Mouse (Mus musculus) regulatory T cell (primary cell): ENCODE measurements around the gene Ccdc9b.

Experiments used
- in situ Hi-C: fragments of 300-600 bp; cut with MboI, MseI; formaldehyde crosslinking; loops from one replicate; pipeline ENCODE4 v1.15.1; 2025; ENCODE audit warnings: high pct_unique_total_duplicates

The Ccdc9b gene

GRCm38 (mm10) chr2:118778418-118778817, 16.0 kb upstream of the Ccdc9b start:
- in situ Hi-C loops = no loop called here

DNA sequence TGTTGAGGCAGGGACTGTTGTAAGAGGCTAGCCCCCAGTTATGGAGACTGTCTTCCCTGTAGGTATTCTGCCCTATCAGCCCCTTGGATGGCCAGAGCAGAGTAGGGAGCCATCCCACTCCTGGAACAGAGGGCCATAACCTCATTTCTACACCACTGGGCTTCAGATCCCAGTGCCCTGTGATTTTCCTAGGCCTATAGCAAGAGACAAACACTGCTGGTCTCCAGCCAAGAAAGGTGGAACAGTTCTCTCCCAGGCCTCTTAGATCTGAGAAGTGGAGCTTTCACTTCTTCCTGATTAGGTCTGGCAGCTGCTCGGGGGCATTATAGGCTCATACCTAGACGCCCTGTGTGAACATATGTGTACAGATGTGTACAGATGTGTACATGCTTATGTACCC, 13.8 kb upstream of the Ccdc9b start:
- in situ Hi-C loops = no loop called here

GRCm38 (mm10) chr2:118775846-118776245, 13.4 kb upstream of the Ccdc9b start:
- in situ Hi-C loops = no loop called here

GRCm38 (mm10) chr2:118775396-118775795, 12.9 kb upstream of the Ccdc9b start:
- in situ Hi-C loops = no loop called here

DNA sequence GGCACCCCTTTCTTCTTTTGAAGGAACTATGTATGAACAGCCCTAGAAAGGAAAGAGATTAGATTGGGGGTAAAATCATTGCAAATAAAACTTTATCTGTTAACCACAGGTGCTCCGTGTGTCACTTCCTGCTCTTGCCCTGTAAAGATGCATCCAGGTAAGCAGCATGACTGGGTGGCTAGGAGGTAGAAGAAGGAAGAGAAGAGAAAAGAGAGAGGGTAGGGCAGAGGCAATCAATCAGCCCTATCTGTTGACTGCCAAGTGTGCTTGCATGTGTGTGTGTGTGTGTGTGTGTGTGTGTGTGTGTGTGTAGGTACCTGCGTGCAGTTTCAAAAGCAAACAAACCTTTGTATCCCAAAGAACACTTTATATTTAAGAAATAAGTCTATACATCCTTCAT, 12.1 kb upstream of the Ccdc9b start:
- in situ Hi-C loops = loop anchor here (25.0 kb wide), 1 partner anchor 113 kb away; no protein-coding TSS in a partner anchor

- in situ Hi-C loops = loop anchor here (25.0 kb wide), 1 partner anchor 115 kb away; no protein-coding TSS in a partner anchor
Measured at GRCm38 (mm10) chr2:118772158-118772874, 9.9 kb upstream of the Ccdc9b start, which contains the start of gene Phgr1. Gene Phgr1 (plus strand): TSS chr2:118772769.

GRCm38 (mm10) chr2:118766041-118767033, 3.9 kb upstream of the Ccdc9b start:
- in situ Hi-C loops = loop anchor here (10.0 to 25.0 kb wide), 2 partner anchors 121 to 942 kb away; no protein-coding TSS in a partner anchor

DNA sequence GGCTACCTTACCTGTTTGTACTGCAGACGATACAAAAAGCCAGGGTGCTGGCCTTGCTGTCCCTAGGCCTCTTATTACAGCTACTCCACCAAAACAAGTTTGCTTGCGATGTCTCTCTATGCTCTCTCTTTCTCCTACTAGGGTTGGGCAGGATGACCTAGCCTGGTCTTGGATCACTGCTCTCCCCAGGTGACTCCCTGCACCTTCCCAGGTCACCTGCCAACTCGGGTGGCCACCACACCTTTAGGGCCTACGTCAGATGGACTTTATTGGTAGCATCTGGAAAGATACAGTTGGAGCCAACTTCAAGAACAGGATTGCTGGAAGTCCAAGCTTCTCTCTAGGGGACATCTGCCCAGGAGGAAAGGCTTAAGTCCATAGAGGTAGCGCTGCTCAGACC, 2.4 kb upstream of the Ccdc9b start:
- in situ Hi-C loops = loop anchor here (10.0 to 25.0 kb wide), 2 partner anchors 122 to 940 kb away; no protein-coding TSS in a partner anchor

GRCm38 (mm10) chr2:118764094-118764831, 1.8 kb upstream of the Ccdc9b start:
- in situ Hi-C loops = loop anchor here (10.0 to 25.0 kb wide), 2 partner anchors 123 to 939 kb away; no protein-coding TSS in a partner anchor

- in situ Hi-C loops = loop anchor here (10.0 to 25.0 kb wide), 2 partner anchors 124 to 939 kb away; no protein-coding TSS in a partner anchor
Measured at GRCm38 (mm10) chr2:118763469-118763868, 1.0 kb upstream of the Ccdc9b start.

- in situ Hi-C loops = loop anchor here (10.0 to 25.0 kb wide), 2 partner anchors 125 to 938 kb away; no protein-coding TSS in a partner anchor
Measured at GRCm38 (mm10) chr2:118762784-118763148, 305 bp upstream of the Ccdc9b start.

GRCm38 (mm10) chr2:118761358-118761757, 1.1 kb downstream of the Ccdc9b start:
- in situ Hi-C loops = loop anchor here (10.0 to 25.0 kb wide), 2 partner anchors 126 to 937 kb away; no protein-coding TSS in a partner anchor

GRCm38 (mm10) chr2:118760311-118761025, 2.0 kb downstream of the Ccdc9b start:
- in situ Hi-C loops = loop anchor here (10.0 to 25.0 kb wide), 2 partner anchors 127 to 936 kb away; no protein-coding TSS in a partner anchor

DNA sequence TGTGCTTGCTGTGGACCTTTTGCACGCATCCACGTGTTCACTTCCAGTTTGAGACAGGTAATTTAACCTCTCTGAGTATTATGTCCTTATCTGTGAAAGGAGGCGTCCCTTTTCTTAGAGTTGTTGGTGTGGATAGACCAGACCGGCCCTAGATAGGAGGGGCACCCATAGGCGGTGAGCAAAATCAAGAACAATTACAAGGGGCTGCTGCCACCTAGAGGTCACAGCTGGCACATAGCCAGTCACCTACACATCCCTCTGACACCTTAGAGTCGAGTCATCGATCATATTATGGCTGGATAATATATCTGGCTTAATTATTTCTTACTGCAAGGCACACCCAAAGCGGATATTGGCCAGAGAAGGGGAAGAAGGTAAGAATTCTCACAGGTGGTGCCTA, 2.6 kb downstream of the Ccdc9b start:
- in situ Hi-C loops = loop anchor here (5.0 to 25.0 kb wide), 4 partner anchors 58 to 935 kb away; partner anchors contain the start of gene Ankrd63

DNA sequence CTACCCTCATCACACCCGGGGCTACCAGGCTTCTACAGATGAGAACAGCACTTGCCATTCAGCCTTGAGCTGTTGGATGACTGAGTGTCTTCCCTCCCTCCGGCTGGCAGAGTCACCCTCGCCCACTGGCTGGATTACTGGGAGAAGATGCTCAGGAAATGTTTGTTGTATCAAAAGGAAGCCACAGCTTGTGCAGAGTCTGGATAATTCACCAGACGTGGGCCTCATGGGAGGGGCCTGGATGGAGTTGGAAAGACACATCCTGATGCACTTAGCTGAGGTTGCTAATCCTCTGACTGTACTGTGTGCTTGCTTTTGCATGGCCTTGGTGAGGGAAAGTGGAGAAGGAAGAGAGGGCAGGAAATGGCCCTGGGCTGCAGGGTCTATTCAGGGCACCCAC, 6.4 kb downstream of the Ccdc9b start:
- in situ Hi-C loops = loop anchor here (5.0 to 25.0 kb wide), 3 partner anchors 54 to 131 kb away; partner anchors contain the start of gene Ankrd63

GRCm38 (mm10) chr2:118755407-118755806, 7.1 kb downstream of the Ccdc9b start:
- in situ Hi-C loops = loop anchor here (5.0 to 25.0 kb wide), 3 partner anchors 53 to 132 kb away; partner anchors contain the start of gene Ankrd63

GRCm38 (mm10) chr2:118754143-118754542, 8.3 kb downstream of the Ccdc9b start:
- in situ Hi-C loops = loop anchor here (25.0 kb wide), 1 partner anchor 133 kb away; no protein-coding TSS in a partner anchor

DNA sequence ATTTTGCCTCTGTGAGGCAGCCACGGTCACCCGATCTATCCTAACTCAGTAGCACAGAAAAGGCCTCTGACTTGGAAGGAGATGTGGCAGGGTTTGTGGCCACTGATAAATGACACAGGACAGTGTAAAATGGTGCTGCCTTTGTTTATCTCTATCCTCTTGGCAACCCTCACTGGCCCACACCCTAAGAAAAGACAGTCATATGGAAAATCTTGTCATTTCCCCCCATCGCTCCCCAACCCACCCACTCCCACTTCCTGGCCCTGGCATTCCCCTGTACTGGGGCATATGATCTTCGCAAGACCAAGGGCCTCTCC, 9.7 kb downstream of the Ccdc9b start:
- in situ Hi-C loops = loop anchor here (25.0 kb wide), 1 partner anchor 135 kb away; no protein-coding TSS in a partner anchor

DNA sequence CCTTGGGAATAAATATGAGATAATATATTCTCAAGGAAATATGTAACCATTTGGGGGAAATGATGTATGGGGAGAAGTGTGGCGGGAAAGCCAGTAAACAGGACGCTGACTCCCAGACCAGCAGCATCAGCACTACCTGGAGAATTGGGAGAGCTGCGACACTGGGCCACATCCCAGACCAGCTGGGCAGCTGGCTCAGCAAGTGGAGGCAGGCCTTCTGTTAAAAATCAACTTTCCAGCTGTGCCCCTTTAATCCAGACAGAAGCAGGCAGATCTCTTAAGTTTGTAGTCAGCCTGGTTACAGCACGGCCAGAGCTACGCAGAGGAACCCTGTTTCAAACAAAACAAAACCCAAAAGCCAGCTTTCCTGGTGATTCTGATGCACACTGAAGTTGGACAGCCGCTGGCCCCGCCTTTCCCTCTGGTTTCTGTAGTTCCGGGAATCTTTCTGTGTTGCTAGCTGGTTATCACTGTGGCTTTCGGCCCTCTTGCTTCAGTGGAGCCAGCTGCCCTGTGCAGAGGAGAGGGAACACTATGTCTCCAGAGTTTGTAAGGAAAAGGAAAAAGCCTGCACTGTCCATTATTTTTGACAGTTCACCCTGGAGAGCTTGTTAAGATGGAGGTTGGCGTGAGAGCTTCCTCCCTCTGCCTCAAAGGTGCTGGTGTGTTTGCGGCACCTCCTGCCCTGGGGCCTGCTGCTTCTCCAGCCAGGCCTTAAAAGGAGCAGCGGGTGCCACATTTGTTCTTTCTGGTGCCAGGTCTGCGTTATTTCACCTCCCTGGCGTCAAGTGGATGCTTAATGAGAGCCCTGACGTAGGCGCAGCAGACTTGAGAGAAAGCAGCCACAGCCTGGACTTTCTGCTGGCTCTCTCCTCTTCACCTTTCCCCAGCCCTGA, 10.3 kb downstream of the Ccdc9b start:
- in situ Hi-C loops = loop anchor here (25.0 kb wide), 1 partner anchor 135 kb away; no protein-coding TSS in a partner anchor
